Mouse (Mus musculus): ENCODE results near the gene Ssh2. TPM values are rescaled to one million over a fixed set of nuclear protein-coding genes. Genes with fewer than 3 reads are reported as not detected.

The Ssh2 gene
- polyA plus RNA-seq, 1 experiment from 2014 or later = 26.6 TPM

- ATAC-seq (ENCODE audit: low FRiP score, low TSS enrichment) (no peak), DNase-seq (peak; percentile 77)
- Histone ChIP-seq H3K27me3 (ENCODE audit: control insufficient read depth, insufficient read depth, low read length) (peaks cover 37% of the 10 kb centered on the region; the same call in 1 of the 2 replicates), H3K9me3 (ENCODE audit: control insufficient read depth, low read length) (no peaks in the 10 kb centered on the region), H3K4me2 (ENCODE audit: low read length) (0 out of 2 replicates have a peak overlapping the region, but pooled peaks have one; percentile 4), H3K9ac (replicated peaks; ENCODE audit: low read length) (no peak overlapping the region), H3K36me3 (ENCODE audit: control insufficient read depth, insufficient read depth, low read length) (peaks cover 25% of the 10 kb centered on the region), H3K27ac (replicated peaks; ENCODE audit: low read depth, low read length) (no peak overlapping the region), H3K4me3 (replicated peaks; ENCODE audit: low read depth, low read length) (no peak overlapping the region), H3K4me1 (ENCODE audit: control insufficient read depth, insufficient read depth, low read length) (peaks cover 3% of the 10 kb centered on the region)
- WGBS = 9% methylated on average over 20 of the region's 20 CpGs
Observed at GRCm38 (mm10) chr11:77467784-77468183, 251.7 kb downstream of the Ssh2 start.

GRCm38 (mm10) chr11:77468397-77468796 lies 252.3 kb downstream of the Ssh2 start:
- Histone ChIP-seq H3K4me3 (replicated peaks; ENCODE audit: low read depth, low read length) (no peak overlapping the region), H3K36me3 (ENCODE audit: control insufficient read depth, insufficient read depth, low read length) (peaks cover 31% of the 10 kb centered on the region), H3K4me1 (ENCODE audit: control insufficient read depth, insufficient read depth, low read length) (no peaks in the 10 kb centered on the region), H3K9ac (replicated peaks; ENCODE audit: low read length) (no peak overlapping the region), H3K27me3 (ENCODE audit: control insufficient read depth, insufficient read depth, low read length) (peaks cover 31% of the 10 kb centered on the region; the same call in 1 of the 2 replicates), H3K4me2 (ENCODE audit: low read length) (no peak overlapping the region), H3K9me3 (ENCODE audit: control insufficient read depth, low read length) (no peaks in the 10 kb centered on the region), H3K27ac (replicated peaks; ENCODE audit: low read depth, low read length) (no peak overlapping the region)
- DNase-seq (no peak), ATAC-seq (ENCODE audit: low FRiP score, low TSS enrichment) (no peak)
- WGBS = 85% methylated on average over 9 of the region's 9 CpGs

- H3K4me1 ChIP-seq (ENCODE audit: control insufficient read depth, insufficient read depth, low read length) = no peaks in the 10 kb centered on the region
- no peak overlapping the region for H3K4me2 ChIP-seq (ENCODE audit: low read length)
- peaks cover 21% of the 10 kb centered on the region; the same call in 1 of the 2 replicates for H3K27me3 ChIP-seq (ENCODE audit: control insufficient read depth, insufficient read depth, low read length)
- DNase-seq (no peak), ATAC-seq (ENCODE audit: low FRiP score, low TSS enrichment) (no peak)
- no peaks in the 10 kb centered on the region for H3K9me3 ChIP-seq (ENCODE audit: control insufficient read depth, low read length)
- H3K27ac ChIP-seq (replicated peaks; ENCODE audit: low read depth, low read length) = no peak overlapping the region
- H3K4me3 ChIP-seq (replicated peaks; ENCODE audit: low read depth, low read length) = no peak overlapping the region
- WGBS = 75% methylated on average over 29 of the region's 29 CpGs
- peaks cover 56% of the 10 kb centered on the region for H3K36me3 ChIP-seq (ENCODE audit: control insufficient read depth, insufficient read depth, low read length)
- H3K9ac ChIP-seq (replicated peaks; ENCODE audit: low read length) = no peak overlapping the region
Observed at GRCm38 (mm10) chr11:77471407-77471806, 255.3 kb downstream of the Ssh2 start.

- H3K27me3 ChIP-seq (ENCODE audit: control insufficient read depth, insufficient read depth, low read length) = peaks cover 7% of the 10 kb centered on the region; the same call in 1 of the 2 replicates
- no peak for ATAC-seq (ENCODE audit: low FRiP score, low TSS enrichment)
- no peaks in the 10 kb centered on the region for H3K4me1 ChIP-seq (ENCODE audit: control insufficient read depth, insufficient read depth, low read length)
- peaks cover 61% of the 10 kb centered on the region for H3K36me3 ChIP-seq (ENCODE audit: control insufficient read depth, insufficient read depth, low read length)
- no peak overlapping the region for H3K4me2 ChIP-seq (ENCODE audit: low read length)
- DNase-seq = no peak
- 97% methylated on average over 16 of the region's 16 CpGs for WGBS
- H3K27ac ChIP-seq (replicated peaks; ENCODE audit: low read depth, low read length) = no peak overlapping the region
- H3K9me3 ChIP-seq (ENCODE audit: control insufficient read depth, low read length) = no peaks in the 10 kb centered on the region
- no peak overlapping the region for H3K4me3 ChIP-seq (replicated peaks; ENCODE audit: low read depth, low read length)
- no peak overlapping the region for H3K9ac ChIP-seq (replicated peaks; ENCODE audit: low read length)
Observed at GRCm38 (mm10) chr11:77472775-77473174, 256.7 kb downstream of the Ssh2 start.

- Histone ChIP-seq H3K27ac (replicated peaks; ENCODE audit: low read depth, low read length) (no peak overlapping the region), H3K4me1 (ENCODE audit: control insufficient read depth, insufficient read depth, low read length) (no peaks in the 10 kb centered on the region), H3K4me2 (ENCODE audit: low read length) (no peak overlapping the region), H3K9ac (replicated peaks; ENCODE audit: low read length) (no peak overlapping the region), H3K9me3 (ENCODE audit: control insufficient read depth, low read length) (no peaks in the 10 kb centered on the region), H3K27me3 (ENCODE audit: control insufficient read depth, insufficient read depth, low read length) (no peaks in the 10 kb centered on the region), H3K36me3 (ENCODE audit: control insufficient read depth, insufficient read depth, low read length) (peaks cover 52% of the 10 kb centered on the region), H3K4me3 (replicated peaks; ENCODE audit: low read depth, low read length) (no peak overlapping the region)
- ATAC-seq (ENCODE audit: low FRiP score, low TSS enrichment) = no peak
- 96% methylated on average over 14 of the region's 14 CpGs for WGBS
- no peak for DNase-seq
Observed at GRCm38 (mm10) chr11:77476216-77476615, 260.1 kb downstream of the Ssh2 start.

- no peak overlapping the region for H3K4me3 ChIP-seq (replicated peaks; ENCODE audit: low read depth, low read length)
- peaks cover 46% of the 10 kb centered on the region for H3K36me3 ChIP-seq (ENCODE audit: control insufficient read depth, insufficient read depth, low read length)
- no peak overlapping the region for H3K27ac ChIP-seq (replicated peaks; ENCODE audit: low read depth, low read length)
- no peaks in the 10 kb centered on the region for H3K9me3 ChIP-seq (ENCODE audit: control insufficient read depth, low read length)
- no peak overlapping the region for H3K9ac ChIP-seq (replicated peaks; ENCODE audit: low read length)
- ATAC-seq (ENCODE audit: low FRiP score, low TSS enrichment) = no peak
- no peaks in the 10 kb centered on the region for H3K27me3 ChIP-seq (ENCODE audit: control insufficient read depth, insufficient read depth, low read length)
- 92% methylated on average over 6 of the region's 6 CpGs for WGBS
- no peak overlapping the region for H3K4me2 ChIP-seq (ENCODE audit: low read length)
- DNase-seq = no peak
- H3K4me1 ChIP-seq (ENCODE audit: control insufficient read depth, insufficient read depth, low read length) = 0 out of 2 replicates have a peak, but pooled peaks cover 3% of the 10 kb centered on the region
Observed at GRCm38 (mm10) chr11:77476895-77477294, 260.8 kb downstream of the Ssh2 start.

- Histone ChIP-seq H3K9me3 (ENCODE audit: control insufficient read depth, low read length) (no peaks in the 10 kb centered on the region), H3K9ac (replicated peaks; ENCODE audit: low read length) (no peak overlapping the region), H3K36me3 (ENCODE audit: control insufficient read depth, insufficient read depth, low read length) (no peaks in the 10 kb centered on the region), H3K4me1 (ENCODE audit: control insufficient read depth, insufficient read depth, low read length) (peaks cover 50% of the 10 kb centered on the region), H3K4me3 (replicated peaks; ENCODE audit: low read depth, low read length) (no peak overlapping the region), H3K4me2 (ENCODE audit: low read length) (no peak overlapping the region), H3K27ac (replicated peaks; ENCODE audit: low read depth, low read length) (no peak overlapping the region), H3K27me3 (ENCODE audit: control insufficient read depth, insufficient read depth, low read length) (no peaks in the 10 kb centered on the region)
- 80% methylated on average over 3 of the region's 3 CpGs for WGBS
- DNase-seq = no peak
- no peak for ATAC-seq (ENCODE audit: low FRiP score, low TSS enrichment)
Observed at GRCm38 (mm10) chr11:77483043-77483442, 267.0 kb downstream of the Ssh2 start.

GRCm38 (mm10) chr11:77483510-77484255 lies 267.6 kb downstream of the Ssh2 start:
- ATAC-seq (ENCODE audit: low FRiP score, low TSS enrichment) = no peak
- Histone ChIP-seq H3K36me3 (ENCODE audit: control insufficient read depth, insufficient read depth, low read length) (no peaks in the 10 kb centered on the region), H3K27me3 (ENCODE audit: control insufficient read depth, insufficient read depth, low read length) (no peaks in the 10 kb centered on the region), H3K4me2 (ENCODE audit: low read length) (no peak overlapping the region), H3K4me1 (ENCODE audit: control insufficient read depth, insufficient read depth, low read length) (peaks cover 55% of the 10 kb centered on the region), H3K9me3 (ENCODE audit: control insufficient read depth, low read length) (no peaks in the 10 kb centered on the region), H3K9ac (replicated peaks; ENCODE audit: low read length) (no peak overlapping the region), H3K4me3 (replicated peaks; ENCODE audit: low read depth, low read length) (no peak overlapping the region), H3K27ac (replicated peaks; ENCODE audit: low read depth, low read length) (no peak overlapping the region)
- 78% methylated on average over 11 of the region's 11 CpGs for WGBS
- DNase-seq = no peak

GRCm38 (mm10) chr11:77485229-77485628 lies 269.1 kb downstream of the Ssh2 start:
- Histone ChIP-seq H3K9ac (replicated peaks; ENCODE audit: low read length) (peak overlapping the region; percentile 4), H3K4me1 (ENCODE audit: control insufficient read depth, insufficient read depth, low read length) (peaks cover 57% of the 10 kb centered on the region), H3K27ac (replicated peaks; ENCODE audit: low read depth, low read length) (0 out of 2 replicates have a peak overlapping the region, but pooled peaks have one; percentile 3), H3K36me3 (ENCODE audit: control insufficient read depth, insufficient read depth, low read length) (no peaks in the 10 kb centered on the region), H3K9me3 (ENCODE audit: control insufficient read depth, low read length) (no peaks in the 10 kb centered on the region), H3K27me3 (ENCODE audit: control insufficient read depth, insufficient read depth, low read length) (no peaks in the 10 kb centered on the region), H3K4me3 (replicated peaks; ENCODE audit: low read depth, low read length) (no peak overlapping the region), H3K4me2 (ENCODE audit: low read length) (peak overlapping the region; percentile 81; the same call in 1 of the 2 replicates)
- WGBS = 56% methylated on average over 6 of the region's 6 CpGs
- ATAC-seq (ENCODE audit: low FRiP score, low TSS enrichment) = no peak
- DNase-seq = peak; percentile 44
